Mouse (Mus musculus) midbrain, embryonic 12.5 days (tissue): ENCODE measurements around the gene Chchd6. TPM values are rescaled to one million over a fixed set of nuclear protein-coding genes. Genes with fewer than 3 reads are reported as not detected.

ENCODE experiments used
- ATAC-seq: fragments of 200-750 bp; cut with Nextera tagmentation; 2 replicates; pipeline ENCODE4 v1.8.0; 2017; ENCODE audit warnings: low read depth, moderate TSS enrichment, moderate library complexity; ENCODE audit not compliant: low FRiP score
- H3K27ac ChIP-seq: fragments of 300-500 bp; sonication (generic); replicated peaks from 2 replicates; pipeline ENCODE4 v1.5.1; 2016; ENCODE audit warnings: mild to moderate bottlenecking
- H3K27me3 ChIP-seq: fragments of 300-500 bp; sonication (generic); 2 replicates; pipeline ENCODE4 v1.6.1; 2016; ENCODE audit warnings: mild to moderate bottlenecking
- H3K36me3 ChIP-seq: fragments of 300-500 bp; sonication (generic); 2 replicates; pipeline ENCODE4 v1.6.1; 2016
- H3K4me1 ChIP-seq: fragments of 300-500 bp; sonication (generic); 2 replicates; pipeline ENCODE4 v1.6.1; 2016
- H3K4me2 ChIP-seq: fragments of 300-500 bp; sonication (generic); replicated peaks from 2 replicates; pipeline ENCODE4 v1.6.1; 2016; ENCODE audit warnings: mild to moderate bottlenecking, moderate library complexity
- H3K4me3 ChIP-seq: fragments of 300-500 bp; sonication (generic); 2 replicates; pipeline ENCODE4 v1.5.1; 2016; ENCODE audit warnings: mild to moderate bottlenecking
- H3K9ac ChIP-seq: fragments of 300-500 bp; sonication (generic); replicated peaks from 2 replicates; pipeline ENCODE4 v1.6.1; 2016; ENCODE audit warnings: mild to moderate bottlenecking, moderate library complexity
- H3K9me3 ChIP-seq: fragments of 300-500 bp; sonication (generic); 2 replicates; pipeline ENCODE4 v1.6.1; 2016; ENCODE audit warnings: mild to moderate bottlenecking
- WGBS: fragments of 180-500 bp; shearing (Covaris S2); methylation state at CpG from one replicate; pipeline ENCODE4 v1.1.7; 2016; 5-methylcytosine and 5-hydroxymethylcytosine counted together
- polyA plus RNA-seq: library from polyadenylated mRNA; unstranded; fragments of >200 nt; fragmentation: Nextera tagmentation; extraction: Ambion mirVana; gene quantifications from 2 replicates; pipeline ENCODE4 v1.2.1, GENCODE M21; 2016

Gene Chchd6
- polyA plus RNA-seq, 1 experiment from 2014 or later, result 92.9 TPM

- 90% methylated on average over 9 of the region's 9 CpGs for WGBS
- Histone ChIP-seq H3K9ac (no peak overlapping the region), H3K27me3 (no peaks in the 10 kb centered on the region)
Measured at GRCm38 (mm10) chr6:89461250-89462222, 133.9 kb downstream of the Chchd6 start.

GRCm38 (mm10) chr6:89459634-89460033 is 135.8 kb downstream of the Chchd6 start:
- no peaks in the 10 kb centered on the region for H3K4me1 ChIP-seq
- no peak for ATAC-seq
- H3K4me2 ChIP-seq, result no peak overlapping the region
- no peak overlapping the region for H3K27ac ChIP-seq
- H3K27me3 ChIP-seq, result no peaks in the 10 kb centered on the region
- H3K36me3 ChIP-seq, result no peaks in the 10 kb centered on the region
- whole genome bisulfite sequencing, result 75% methylated on average over 3 of the region's 3 CpGs
- no peaks in the 10 kb centered on the region for H3K9me3 ChIP-seq
- no peak overlapping the region for H3K4me3 ChIP-seq
- H3K9ac ChIP-seq, result no peak overlapping the region

More at GRCm38 (mm10) chr6:89461250-89462222, 133.9 kb downstream of the Chchd6 start:
- H3K27ac ChIP-seq, result no peak overlapping the region
- H3K4me1 ChIP-seq, result no peaks in the 10 kb centered on the region
- H3K9me3 ChIP-seq, result no peaks in the 10 kb centered on the region
- no peak overlapping the region for H3K4me3 ChIP-seq
- no peaks in the 10 kb centered on the region for H3K36me3 ChIP-seq
- ATAC-seq, result no peak
- H3K4me2 ChIP-seq, result no peak overlapping the region

GRCm38 (mm10) chr6:89457601-89458000 is 137.9 kb downstream of the Chchd6 start:
- Histone ChIP-seq H3K4me1 (peaks cover 6% of the 10 kb centered on the region; the same call in 1 of the 2 replicates), H3K9ac (no peak overlapping the region), H3K9me3 (no peaks in the 10 kb centered on the region), H3K4me3 (no peak overlapping the region), H3K27ac (no peak overlapping the region), H3K4me2 (no peak overlapping the region), H3K36me3 (no peaks in the 10 kb centered on the region), H3K27me3 (no peaks in the 10 kb centered on the region)
- no peak for ATAC-seq
- WGBS, result 91% methylated on average over 2 of the region's 2 CpGs

GRCm38 (mm10) chr6:89456409-89456961 is 139.0 kb downstream of the Chchd6 start:
- Histone ChIP-seq H3K4me3 (no peak overlapping the region), H3K9me3 (no peaks in the 10 kb centered on the region)
- no peak for ATAC-seq

GRCm38 (mm10) chr6:89455523-89456000 is 139.9 kb downstream of the Chchd6 start:
- Histone ChIP-seq H3K9me3 (no peaks in the 10 kb centered on the region), H3K4me3 (no peak overlapping the region), H3K4me2 (no peak overlapping the region), H3K4me1 (peaks cover 6% of the 10 kb centered on the region; the same call in 1 of the 2 replicates), H3K36me3 (no peaks in the 10 kb centered on the region), H3K27ac (no peak overlapping the region), H3K9ac (no peak overlapping the region), H3K27me3 (no peaks in the 10 kb centered on the region)
- 85% methylated on average over 4 of the region's 4 CpGs for WGBS
- ATAC-seq, result no peak

More at GRCm38 (mm10) chr6:89456409-89456961, 139.0 kb downstream of the Chchd6 start:
- Histone ChIP-seq H3K36me3 (no peaks in the 10 kb centered on the region), H3K4me1 (peaks cover 6% of the 10 kb centered on the region; the same call in 1 of the 2 replicates), H3K9ac (no peak overlapping the region), H3K27ac (no peak overlapping the region), H3K27me3 (no peaks in the 10 kb centered on the region), H3K4me2 (no peak overlapping the region)
- WGBS, result 62% methylated on average over 1 of the region's 1 CpGs

GRCm38 (mm10) chr6:89454437-89454836 is 141.0 kb downstream of the Chchd6 start:
- H3K9me3 ChIP-seq, result no peaks in the 10 kb centered on the region
- H3K9ac ChIP-seq, result no peak overlapping the region
- no peak for ATAC-seq
- H3K36me3 ChIP-seq, result no peaks in the 10 kb centered on the region
- 96% methylated on average over 2 of the region's 2 CpGs for WGBS
- H3K4me3 ChIP-seq, result no peak overlapping the region
- no peaks in the 10 kb centered on the region for H3K27me3 ChIP-seq
- peaks cover 6% of the 10 kb centered on the region; the same call in 1 of the 2 replicates for H3K4me1 ChIP-seq
- no peak overlapping the region for H3K4me2 ChIP-seq
- H3K27ac ChIP-seq, result no peak overlapping the region

GRCm38 (mm10) chr6:89452976-89453674 is 142.3 kb downstream of the Chchd6 start:
- no peak overlapping the region for H3K27ac ChIP-seq
- ATAC-seq, result no peak
- no peak overlapping the region for H3K4me2 ChIP-seq
- 70% methylated on average over 7 of the region's 7 CpGs for WGBS
- no peaks in the 10 kb centered on the region for H3K27me3 ChIP-seq
- H3K4me1 ChIP-seq, result peaks cover 6% of the 10 kb centered on the region; the same call in 1 of the 2 replicates
- no peaks in the 10 kb centered on the region for H3K9me3 ChIP-seq
- H3K4me3 ChIP-seq, result no peak overlapping the region
- no peaks in the 10 kb centered on the region for H3K36me3 ChIP-seq
- H3K9ac ChIP-seq, result no peak overlapping the region

- Histone ChIP-seq H3K9ac (no peak overlapping the region), H3K36me3 (no peaks in the 10 kb centered on the region), H3K4me3 (no peak overlapping the region), H3K4me1 (peaks cover 6% of the 10 kb centered on the region; the same call in 1 of the 2 replicates), H3K27me3 (no peaks in the 10 kb centered on the region), H3K4me2 (no peak overlapping the region), H3K27ac (no peak overlapping the region), H3K9me3 (no peaks in the 10 kb centered on the region)
- WGBS, result 83% methylated on average over 6 of the region's 6 CpGs
- ATAC-seq, result no peak
Measured at GRCm38 (mm10) chr6:89452356-89452755, 143.1 kb downstream of the Chchd6 start.

GRCm38 (mm10) chr6:89448736-89449135 is 146.7 kb downstream of the Chchd6 start:
- WGBS, result 89% methylated on average over 3 of the region's 3 CpGs
- H3K9me3 ChIP-seq, result no peaks in the 10 kb centered on the region

GRCm38 (mm10) chr6:89440671-89441070 is 154.8 kb downstream of the Chchd6 start:
- Histone ChIP-seq H3K27ac (no peak overlapping the region), H3K4me1 (peaks cover 6% of the 10 kb centered on the region; the same call in 1 of the 2 replicates), H3K9me3 (no peaks in the 10 kb centered on the region), H3K4me3 (no peak overlapping the region), H3K36me3 (no peaks in the 10 kb centered on the region), H3K4me2 (no peak overlapping the region), H3K9ac (no peak overlapping the region), H3K27me3 (no peaks in the 10 kb centered on the region)
- ATAC-seq, result no peak
- WGBS, result 68% methylated on average over 4 of the region's 4 CpGs

More at GRCm38 (mm10) chr6:89448736-89449135, 146.7 kb downstream of the Chchd6 start:
- ATAC-seq, result no peak
- H3K36me3 ChIP-seq, result no peaks in the 10 kb centered on the region
- no peak overlapping the region for H3K4me3 ChIP-seq
- no peak overlapping the region for H3K9ac ChIP-seq
- peaks cover 6% of the 10 kb centered on the region; the same call in 1 of the 2 replicates for H3K4me1 ChIP-seq
- no peaks in the 10 kb centered on the region for H3K27me3 ChIP-seq
- no peak overlapping the region for H3K27ac ChIP-seq
- no peak overlapping the region for H3K4me2 ChIP-seq

- H3K4me3 ChIP-seq, result no peak overlapping the region
- H3K27ac ChIP-seq, result no peak overlapping the region
- H3K27me3 ChIP-seq, result no peaks in the 10 kb centered on the region
- ATAC-seq, result no peak
- no peak overlapping the region for H3K9ac ChIP-seq
- H3K4me2 ChIP-seq, result no peak overlapping the region
- H3K9me3 ChIP-seq, result no peaks in the 10 kb centered on the region
- no peaks in the 10 kb centered on the region for H3K4me1 ChIP-seq
- 92% methylated on average over 2 of the region's 2 CpGs for WGBS
- H3K36me3 ChIP-seq, result no peaks in the 10 kb centered on the region
Measured at GRCm38 (mm10) chr6:89431920-89432482, 163.5 kb downstream of the Chchd6 start.
